In the genomic region with DNA sequence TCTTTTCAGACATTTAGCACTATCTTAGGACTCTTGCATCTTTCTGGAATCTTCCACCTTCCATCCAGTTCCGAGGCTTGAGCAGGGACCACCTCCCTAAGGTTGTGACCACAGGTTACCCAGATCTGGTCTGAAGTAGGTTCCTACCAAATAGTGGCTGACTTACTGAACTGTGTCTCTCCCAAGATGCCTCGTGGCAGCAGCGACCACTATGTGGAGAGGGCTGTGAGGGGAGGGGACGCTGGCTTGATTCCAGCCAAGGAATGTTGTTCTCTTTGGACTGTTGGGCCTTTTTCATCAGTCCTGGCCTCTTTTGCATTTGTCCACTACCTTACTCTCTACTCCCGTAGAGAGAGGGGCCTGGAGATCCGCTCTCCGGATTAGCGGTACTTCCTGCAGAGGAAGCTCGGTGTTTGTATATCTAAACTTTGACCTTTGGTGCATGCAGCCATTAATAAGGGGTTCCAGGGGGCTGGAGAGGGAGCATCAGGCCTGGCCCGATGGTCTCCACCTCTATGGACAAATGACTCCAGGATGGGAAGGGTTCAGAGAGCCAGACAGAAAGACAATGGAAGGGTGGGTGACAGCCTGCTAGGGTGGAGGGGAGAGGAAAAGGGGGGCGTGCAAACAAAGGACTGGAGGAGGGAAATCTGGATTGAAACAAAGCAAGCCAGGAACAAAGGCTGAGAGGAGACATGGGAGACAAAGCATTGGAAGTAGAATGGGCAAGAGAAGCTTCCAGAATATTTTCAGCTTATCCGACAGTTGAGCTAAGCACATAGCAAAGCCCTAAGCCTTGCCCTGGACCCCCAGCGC, we compare ENCODE assay signal across 11 mouse cellular contexts. TPM values are rescaled to one million over a fixed set of nuclear protein-coding genes. Genes with fewer than 3 reads are reported as not detected.
DNase-seq lines count a peak whose midpoint lies in the region; ATAC-seq lines count a peak whose summit lies in the region.
"Had no signal": no experiment of that assay in that cellular context is flagged by ENCODE, and none has a peak within 500 bp of the region (broad histone marks: within the 10 kb centered on the region; RNA-seq: fewer than 3 reads in every experiment).

No protein-coding gene starts in this region.

- no peaks in the 10 kb centered on the region for H3K9me3 ChIP-seq in heart, embryonic 15.5 days (replicated peaks)
- no peaks in the 10 kb centered on the region for H3K9me3 ChIP-seq in hindbrain, embryonic 10.5 days
- H3K9me3 ChIP-seq in midbrain, embryonic 14.5 days (ENCODE audit: control insufficient read depth, low read length) = no peaks in the 10 kb centered on the region
- H3K9me3 ChIP-seq: liver, embryonic 13.5 days had no signal

- intact Hi-C loops in heart, postnatal 14 days (cut with DNase I) = no loop called here

- H3K27ac ChIP-seq in heart, embryonic 15.5 days = peak overlapping the region; percentile 18; the same call in 1 of the 2 replicates
- H3K27ac ChIP-seq in hindbrain, embryonic 10.5 days = peak overlapping the region; percentile 75
- peak overlapping the region; percentile 82 for H3K27ac ChIP-seq in midbrain, embryonic 14.5 days (replicated peaks; ENCODE audit: low read depth, low read length)
- H3K27ac ChIP-seq: liver, embryonic 13.5 days had no signal

- H3K4me2 ChIP-seq in heart, embryonic 15.5 days = no peak overlapping the region
- no peak overlapping the region for H3K4me2 ChIP-seq in midbrain, embryonic 14.5 days (ENCODE audit: low read length)
- H3K4me2 ChIP-seq: liver, embryonic 13.5 days had no signal

- 52% methylated on average over 13 of the region's 13 CpGs for WGBS in heart, embryonic 15.5 days
- WGBS in hindbrain, embryonic 10.5 days = 25% methylated on average over 13 of the region's 13 CpGs
- WGBS in midbrain, embryonic 14.5 days = 23% methylated on average over 13 of the region's 13 CpGs

- ATAC-seq in heart, embryonic 15.5 days (replicated peaks; ENCODE audit: insufficient number of reproducible peaks, insufficient read depth, low FRiP score, low read depth) = no peak
- 0 out of 2 replicates have a peak, but pooled peaks have one; percentile 16 for ATAC-seq in midbrain, embryonic 14.5 days (ENCODE audit: low FRiP score, low TSS enrichment)

- no peaks in the 10 kb centered on the region for H3K27me3 ChIP-seq in heart, embryonic 15.5 days
- peaks cover 23% of the 10 kb centered on the region; the same call in 1 of the 2 replicates for H3K27me3 ChIP-seq in hindbrain, embryonic 10.5 days (ENCODE audit: insufficient read depth, poor library complexity, severe bottlenecking)
- H3K27me3 ChIP-seq in midbrain, embryonic 14.5 days (ENCODE audit: control insufficient read depth, insufficient read depth, low read length) = no peaks in the 10 kb centered on the region

- no peak overlapping the region for H3K9ac ChIP-seq in heart, embryonic 15.5 days
- H3K9ac ChIP-seq in midbrain, embryonic 14.5 days (replicated peaks; ENCODE audit: low read length) = no peak overlapping the region
- H3K9ac ChIP-seq: liver, embryonic 13.5 days had no signal

- H3K36me3 ChIP-seq in heart, embryonic 15.5 days = no peaks in the 10 kb centered on the region
- H3K36me3 ChIP-seq in hindbrain, embryonic 10.5 days = no peaks in the 10 kb centered on the region
- H3K36me3 ChIP-seq in midbrain, embryonic 14.5 days (ENCODE audit: control insufficient read depth, insufficient read depth, low read length) = no peaks in the 10 kb centered on the region
- H3K36me3 ChIP-seq: liver, embryonic 13.5 days had no signal

- peaks cover 35% of the 10 kb centered on the region for H3K4me1 ChIP-seq in heart, embryonic 15.5 days (replicated peaks)
- peaks cover 56% of the 10 kb centered on the region for H3K4me1 ChIP-seq in hindbrain, embryonic 10.5 days (replicated peaks)
- H3K4me1 ChIP-seq in midbrain, embryonic 14.5 days (ENCODE audit: control insufficient read depth, insufficient read depth, low read length) = peaks cover 27% of the 10 kb centered on the region
- H3K4me1 ChIP-seq: liver, embryonic 13.5 days had no signal

- no peak for DNase-seq in heart, postnatal 14 days
- DNase-seq in embryo, embryonic 11 days = peak; percentile 35
- peak; percentile 38 for DNase-seq in hindbrain, embryonic 10.5 days (ENCODE audit: low spot score)
- DNase-seq in midbrain, embryonic 14.5 days = peak; percentile 46
- no peak for DNase-seq in urinary bladder, adult 18-20 months (ENCODE audit: low spot score in 2 of 2)
- no peak for DNase-seq in yolk sac, embryonic 10.5 days (ENCODE audit: low spot score)
- no peak for DNase-seq in frontal cortex, postnatal 36 days (ENCODE audit: low spot score in 2 of 2)
- DNase-seq: liver, embryonic 13.5 days; spleen, adult 18-20 months had no signal

- H3K4me3 ChIP-seq in heart, embryonic 15.5 days = no peak overlapping the region
- no peak overlapping the region for H3K4me3 ChIP-seq in hindbrain, embryonic 10.5 days
- H3K4me3 ChIP-seq in midbrain, embryonic 14.5 days (replicated peaks; ENCODE audit: low read depth, low read length) = no peak overlapping the region
- H3K4me3 ChIP-seq: liver, embryonic 13.5 days had no signal

RNA-seq across cellular contexts. Expression of gene Gm26897, which starts 39.1 kb away (rescaled TPM):
- polyA plus RNA-seq in heart, embryonic 15.5 days (2015; fragmentation: Nextera tagmentation; extraction: Ambion mirVana) = not detected in 2 replicates
- not detected for total RNA-seq in heart, postnatal 14 days (2021)
- not detected in 2 replicates for polyA plus RNA-seq in hindbrain, embryonic 10.5 days (2016; fragmentation: Nextera tagmentation; extraction: Ambion mirVana)
- polyA plus RNA-seq in midbrain, embryonic 14.5 days (2014; fragmentation: Nextera tagmentation; extraction: Ambion mirVana) = not detected in 2 replicates
- polyA plus RNA-seq: frontal cortex, adult 2 months; liver, embryonic 13.5 days had no signal

Comparison
In these comparisons a context has a peak if more than half of its experiments do, and no peak if none do; other contexts are left out.
1. H3K27ac ChIP-seq: peak in every context shown above with its lines; median percentile 82 in midbrain, embryonic 14.5 days; 75 in hindbrain, embryonic 10.5 days; 18 in heart, embryonic 15.5 days.
2. DNase-seq: peak in embryo, embryonic 11 days (single experiment), hindbrain, embryonic 10.5 days (single experiment) and midbrain, embryonic 14.5 days (single experiment); none in heart, postnatal 14 days (0 of 2), urinary bladder, adult 18-20 months (0 of 2), yolk sac, embryonic 10.5 days (single experiment) and frontal cortex, postnatal 36 days (0 of 2).